Mouse (Mus musculus): ENCODE measurements around the gene Phactr1. TPM values are rescaled to one million over a fixed set of nuclear protein-coding genes. Genes with fewer than 3 reads are reported as not detected.

The Phactr1 gene
- total and polyA plus RNA-seq, 2 experiments from 2014 or later: 84.5 to 106 TPM

- no peak for DNase-seq
- H3K9me3 ChIP-seq (ENCODE audit: low read length): no peaks in the 10 kb centered on the region
- H3K4me3 ChIP-seq (ENCODE audit: low read depth, low read length): no peak overlapping the region
- no peak overlapping the region for H3K4me2 ChIP-seq (ENCODE audit: low read depth)
- TF ChIP-seq CTCF (IDR thresholded peaks at IDR 0.05; ENCODE audit: low read depth): no peak
- H3K27me3 ChIP-seq (ENCODE audit: insufficient read depth, low read length): no peaks in the 10 kb centered on the region
- ATAC-seq: peak; percentile 58
- WGBS: 25% methylated on average over 4 of the region's 4 CpGs
- H3K4me1 ChIP-seq (ENCODE audit: insufficient read depth): no peaks in the 10 kb centered on the region
- no peak overlapping the region for H3K9ac ChIP-seq
- H3K36me3 ChIP-seq (ENCODE audit: insufficient read depth): 0 out of 2 replicates have a peak, but pooled peaks cover 3% of the 10 kb centered on the region
- no peak overlapping the region for H3K27ac ChIP-seq (ENCODE audit: low read depth, low read length)
Observed at GRCm38 (mm10) chr13:43063355-43063754, 382.9 kb downstream of the Phactr1 start.

GRCm38 (mm10) chr13:43068716-43069265 lies 388.4 kb downstream of the Phactr1 start:
- 84% methylated on average over 8 of the region's 8 CpGs for WGBS
- no peak overlapping the region for H3K27ac ChIP-seq (ENCODE audit: low read depth, low read length)
- no peaks in the 10 kb centered on the region for H3K36me3 ChIP-seq (ENCODE audit: insufficient read depth)
- H3K4me3 ChIP-seq (ENCODE audit: low read depth, low read length): no peak overlapping the region
- no peaks in the 10 kb centered on the region for H3K9me3 ChIP-seq (ENCODE audit: low read length)
- no peak overlapping the region for H3K9ac ChIP-seq
- H3K27me3 ChIP-seq (ENCODE audit: insufficient read depth, low read length): no peaks in the 10 kb centered on the region
- H3K4me1 ChIP-seq (ENCODE audit: insufficient read depth): no peaks in the 10 kb centered on the region
- no peak for ATAC-seq
- no peak overlapping the region for H3K4me2 ChIP-seq (ENCODE audit: low read depth)
- no peak for TF ChIP-seq CTCF (IDR thresholded peaks at IDR 0.05; ENCODE audit: low read depth)
- no peak for DNase-seq

- Histone ChIP-seq H3K4me2 (ENCODE audit: low read depth) (no peak overlapping the region), H3K4me3 (ENCODE audit: low read depth, low read length) (no peak overlapping the region), H3K4me1 (ENCODE audit: insufficient read depth) (no peaks in the 10 kb centered on the region), H3K36me3 (ENCODE audit: insufficient read depth) (no peaks in the 10 kb centered on the region), H3K9ac (no peak overlapping the region), H3K27ac (ENCODE audit: low read depth, low read length) (no peak overlapping the region), H3K27me3 (ENCODE audit: insufficient read depth, low read length) (no peaks in the 10 kb centered on the region), H3K9me3 (ENCODE audit: low read length) (no peaks in the 10 kb centered on the region)
- no peak for TF ChIP-seq CTCF (IDR thresholded peaks at IDR 0.05; ENCODE audit: low read depth)
- WGBS: 88% methylated on average over 4 of the region's 4 CpGs
- no peak for DNase-seq
- ATAC-seq: no peak
Observed at GRCm38 (mm10) chr13:43070496-43070895, 390.1 kb downstream of the Phactr1 start.

DNA sequence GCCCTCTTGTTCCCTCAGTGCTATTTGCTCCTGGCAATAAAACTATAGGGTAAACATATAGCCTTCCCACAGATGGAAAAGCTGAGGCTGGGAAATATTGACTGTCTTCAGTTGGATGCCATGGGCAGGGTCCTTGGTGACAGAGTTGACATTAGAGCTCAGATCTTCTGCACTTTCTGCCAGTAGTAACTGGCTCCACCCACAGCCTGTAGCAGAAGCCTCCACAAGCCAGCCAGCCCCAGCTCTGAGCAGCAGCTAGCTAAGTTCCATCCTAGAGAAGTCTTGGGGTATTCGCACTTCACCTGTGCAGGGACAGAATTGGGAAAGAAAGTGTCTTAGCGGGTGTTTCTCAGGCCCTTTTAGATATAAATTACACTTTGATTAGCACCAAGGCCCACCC lies 390.5 kb downstream of the Phactr1 start:
- ATAC-seq (no peak), DNase-seq (no peak)
- Histone ChIP-seq H3K9me3 (ENCODE audit: low read length) (no peaks in the 10 kb centered on the region), H3K27me3 (ENCODE audit: insufficient read depth, low read length) (no peaks in the 10 kb centered on the region), H3K27ac (ENCODE audit: low read depth, low read length) (no peak overlapping the region), H3K4me1 (ENCODE audit: insufficient read depth) (no peaks in the 10 kb centered on the region), H3K4me3 (ENCODE audit: low read depth, low read length) (no peak overlapping the region), H3K4me2 (ENCODE audit: low read depth) (no peak overlapping the region), H3K9ac (no peak overlapping the region), H3K36me3 (ENCODE audit: insufficient read depth) (no peaks in the 10 kb centered on the region)
- WGBS: 50% methylated on average over 2 of the region's 2 CpGs
- no peak for TF ChIP-seq CTCF (IDR thresholded peaks at IDR 0.05; ENCODE audit: low read depth)

DNA sequence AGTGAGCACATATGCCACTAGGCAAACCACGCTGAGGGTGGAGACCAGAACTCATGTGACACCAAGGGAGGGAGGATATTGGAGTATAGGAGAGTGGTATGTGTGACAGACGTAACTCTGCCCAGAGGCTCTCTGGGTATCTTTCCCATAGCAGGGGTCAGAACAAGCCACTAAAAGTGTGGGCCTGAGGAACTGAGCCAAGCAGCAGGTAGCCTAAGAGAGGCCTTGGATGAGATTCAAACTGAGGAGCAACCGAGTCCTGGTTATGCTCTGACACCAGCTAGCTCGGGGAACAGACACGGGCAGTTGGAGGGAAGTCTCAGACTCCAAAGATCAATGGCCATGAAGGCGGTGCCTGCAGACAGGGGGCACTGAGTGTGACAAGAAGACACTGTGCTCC lies 395.0 kb downstream of the Phactr1 start:
- no peak overlapping the region for H3K4me2 ChIP-seq (ENCODE audit: low read depth)
- ATAC-seq (no peak), DNase-seq (no peak)
- no peaks in the 10 kb centered on the region for H3K27me3 ChIP-seq (ENCODE audit: insufficient read depth, low read length)
- H3K9ac ChIP-seq: no peak overlapping the region
- H3K27ac ChIP-seq (ENCODE audit: low read depth, low read length): no peak overlapping the region
- no peaks in the 10 kb centered on the region for H3K9me3 ChIP-seq (ENCODE audit: low read length)
- no peak overlapping the region for H3K4me3 ChIP-seq (ENCODE audit: low read depth, low read length)
- TF ChIP-seq CTCF (IDR thresholded peaks at IDR 0.05; ENCODE audit: low read depth): no peak
- H3K4me1 ChIP-seq (ENCODE audit: insufficient read depth): no peaks in the 10 kb centered on the region
- H3K36me3 ChIP-seq (ENCODE audit: insufficient read depth): 0 out of 2 replicates have a peak, but pooled peaks cover 11% of the 10 kb centered on the region
- 78% methylated on average over 6 of the region's 6 CpGs for WGBS

- ATAC-seq (peak; percentile 60), DNase-seq (no peak)
- Histone ChIP-seq H3K4me1 (ENCODE audit: insufficient read depth) (no peaks in the 10 kb centered on the region), H3K4me2 (ENCODE audit: low read depth) (no peak overlapping the region), H3K36me3 (ENCODE audit: insufficient read depth) (0 out of 2 replicates have a peak, but pooled peaks cover 11% of the 10 kb centered on the region), H3K9ac (no peak overlapping the region), H3K27ac (ENCODE audit: low read depth, low read length) (no peak overlapping the region), H3K27me3 (ENCODE audit: insufficient read depth, low read length) (no peaks in the 10 kb centered on the region), H3K9me3 (ENCODE audit: low read length) (no peaks in the 10 kb centered on the region), H3K4me3 (ENCODE audit: low read depth, low read length) (no peak overlapping the region)
- TF ChIP-seq CTCF (IDR thresholded peaks at IDR 0.05; ENCODE audit: low read depth): no peak
- WGBS: 72% methylated on average over 9 of the region's 9 CpGs
Observed at GRCm38 (mm10) chr13:43077485-43077884, 397.1 kb downstream of the Phactr1 start.

- Histone ChIP-seq H3K27ac (ENCODE audit: low read depth, low read length) (no peak overlapping the region), H3K9ac (no peak overlapping the region), H3K36me3 (ENCODE audit: insufficient read depth) (no peaks in the 10 kb centered on the region; the same call in 1 of the 2 replicates), H3K9me3 (ENCODE audit: low read length) (no peaks in the 10 kb centered on the region), H3K4me1 (ENCODE audit: insufficient read depth) (no peaks in the 10 kb centered on the region), H3K27me3 (ENCODE audit: insufficient read depth, low read length) (no peaks in the 10 kb centered on the region), H3K4me3 (ENCODE audit: low read depth, low read length) (no peak overlapping the region), H3K4me2 (ENCODE audit: low read depth) (no peak overlapping the region)
- WGBS: 90% methylated on average over 7 of the region's 7 CpGs
- ATAC-seq (no peak), DNase-seq (no peak)
- TF ChIP-seq CTCF (IDR thresholded peaks at IDR 0.05; ENCODE audit: low read depth): no peak
Observed at GRCm38 (mm10) chr13:43085226-43085625, 404.8 kb downstream of the Phactr1 start.
